Mouse (Mus musculus) cerebellum, postnatal 10 days (tissue): Measurements from ENCODE around the gene Gm4871.

Experiments used
- DNase-seq, 2 experiments: peaks; one replicate each; pipeline ENCODE4 v3.0.0; 2021; ENCODE audit warnings: mixed read lengths in 2 of 2

Gene Gm4871

GRCm38 (mm10) chr5:144990051-144990450, 42.5 kb downstream of the Gm4871 start:
- DNase-seq: no peak

GRCm38 (mm10) chr5:144989061-144989405, 43.5 kb downstream of the Gm4871 start:
- DNase-seq: no peak

DNA sequence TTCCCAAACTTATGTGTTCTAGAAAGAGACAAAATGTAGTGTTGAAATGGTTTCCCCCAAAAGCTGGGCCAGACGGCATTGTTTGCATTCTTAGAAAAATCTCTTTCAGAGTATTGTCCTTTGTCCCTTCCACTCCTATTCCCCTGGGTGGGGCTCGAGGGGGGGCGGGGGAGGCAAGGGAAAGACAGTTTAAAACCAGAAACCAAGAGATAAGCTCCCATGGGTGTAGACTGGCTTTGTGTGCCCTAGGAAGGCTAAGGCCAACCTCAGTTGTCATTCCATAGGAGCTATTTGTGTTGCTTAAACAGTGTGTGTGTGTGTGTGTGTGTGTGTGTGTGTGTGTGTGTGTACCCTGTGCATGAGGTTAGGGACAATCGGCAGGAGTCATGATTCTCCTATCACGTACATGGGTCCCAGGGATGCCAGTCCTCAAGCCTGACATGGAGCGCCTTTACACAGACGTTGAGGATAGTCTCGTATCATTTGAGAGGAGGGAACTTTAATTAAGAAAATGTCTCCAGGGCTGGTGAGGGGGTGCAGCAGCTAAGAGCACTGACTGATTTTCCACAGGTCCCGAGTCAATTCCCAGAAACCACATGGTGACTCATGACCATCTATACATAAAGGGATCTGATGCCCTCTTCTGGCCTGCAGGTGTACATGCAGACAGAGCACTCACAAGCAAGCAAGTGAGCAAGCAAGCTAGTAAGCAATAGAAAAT, 44.1 kb downstream of the Gm4871 start:
- peak; percentile 71 to 79 for DNase-seq

GRCm38 (mm10) chr5:144987561-144987960, 45.0 kb downstream of the Gm4871 start:
- no peak for DNase-seq

DNA sequence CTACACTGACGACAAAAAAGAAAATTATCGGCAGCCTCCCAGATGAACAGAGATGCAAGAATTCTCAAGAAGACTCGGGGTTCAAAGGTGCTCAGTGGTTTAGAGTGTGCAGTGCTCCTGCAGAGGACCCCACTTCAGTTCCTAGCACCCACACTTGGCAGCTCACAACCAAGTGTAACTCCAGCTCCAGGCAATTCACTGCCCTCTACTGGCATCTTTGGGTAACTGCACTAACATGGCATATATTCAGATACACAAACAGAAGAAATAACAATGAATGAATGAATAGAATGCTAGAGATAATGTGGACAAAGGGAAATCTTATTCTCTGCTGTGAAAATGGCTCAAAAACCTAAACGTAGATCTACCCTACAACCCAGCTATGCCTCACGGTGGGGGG, 47.7 kb downstream of the Gm4871 start:
- DNase-seq: no peak

GRCm38 (mm10) chr5:144983227-144983626, 49.3 kb downstream of the Gm4871 start:
- DNase-seq: no peak
